Mouse (Mus musculus) forebrain, postnatal 0 days (tissue): Measurements from ENCODE around the gene Pwwp2b. TPM values are rescaled to one million over a fixed set of nuclear protein-coding genes. Genes with fewer than 3 reads are reported as not detected.
A peak's percentile ranks its signal among the peaks of the same experiment; 100 is the strongest.

Experiments used
- ATAC-seq: fragments of 200-750 bp; cut with Nextera tagmentation; 2 replicates; pipeline ENCODE4 v1.8.0; 2017; ENCODE audit warnings: mild to moderate bottlenecking, moderate library complexity
- DNase-seq: peaks from one replicate; pipeline ENCODE4 v3.0.0-alpha.2; 2015
- H3K27ac ChIP-seq: fragments of 300-500 bp; sonication (generic); 2 replicates; pipeline ENCODE4 v1.5.1; 2014; ENCODE audit warnings: low read depth, mild to moderate bottlenecking, antibody characterized with exemption, low read length, moderate library complexity, mixed read lengths
- H3K27me3 ChIP-seq: fragments of 300-500 bp; sonication (generic); 2 replicates; pipeline ENCODE4 v1.6.1; 2014; ENCODE audit warnings: mild to moderate bottlenecking, low read length, mixed read lengths; ENCODE audit not compliant: insufficient read depth
- H3K36me3 ChIP-seq: fragments of 300-500 bp; sonication (generic); 2 replicates; pipeline ENCODE4 v1.6.1; 2014; ENCODE audit warnings: mild to moderate bottlenecking, moderate library complexity; ENCODE audit not compliant: insufficient read depth
- H3K4me1 ChIP-seq: fragments of 300-500 bp; sonication (generic); 2 replicates; pipeline ENCODE4 v1.6.1; 2014; ENCODE audit warnings: antibody characterized with exemption; ENCODE audit not compliant: insufficient read depth
- H3K4me2 ChIP-seq: fragments of 300-500 bp; sonication (generic); 2 replicates; pipeline ENCODE4 v1.6.1; 2014; ENCODE audit warnings: low read depth, mild to moderate bottlenecking, moderate library complexity
- H3K4me3 ChIP-seq: fragments of 300-500 bp; sonication (generic); 2 replicates; pipeline ENCODE4 v1.5.1; 2014; ENCODE audit warnings: low read depth, low read length, mixed read lengths
- H3K9ac ChIP-seq: fragments of 300-500 bp; sonication (generic); 2 replicates; pipeline ENCODE4 v1.6.1; 2014; ENCODE audit warnings: mild to moderate bottlenecking
- H3K9me3 ChIP-seq: fragments of 300-500 bp; sonication (generic); 2 replicates; pipeline ENCODE4 v1.6.1; 2016; ENCODE audit warnings: low read length
- CTCF ChIP-seq: sonication (generic); IDR thresholded peaks from 2 replicates; pipeline ENCODE4 v1.5.1; 2016; ENCODE audit warnings: antibody characterized with exemption, control low read depth, low read depth
- WGBS: fragments of 180-500 bp; shearing (Covaris S2); extraction: QIAGEN DNeasy Blood & Tissue Kit; methylation state at CpG from one replicate; pipeline ENCODE4 v1.1.7; 2014; 5-methylcytosine and 5-hydroxymethylcytosine counted together
- polyA plus RNA-seq: library from polyadenylated mRNA; unstranded; fragments of >200 nt; fragmentation: Nextera tagmentation; extraction: Ambion mirVana; gene quantifications from 2 replicates; pipeline ENCODE4 v1.2.1, GENCODE M21; 2015
- total RNA-seq: library from RNA; depleted of rRNA; stranded (reverse); fragments of >200 nt; gene quantifications from 2 replicates; pipeline ENCODE4 v1.2.3, GENCODE M21; 2014

Pwwp2b gene
- total and polyA plus RNA-seq, 2 experiments from 2014 or later, result 4.3 to 6.3 TPM

DNA sequence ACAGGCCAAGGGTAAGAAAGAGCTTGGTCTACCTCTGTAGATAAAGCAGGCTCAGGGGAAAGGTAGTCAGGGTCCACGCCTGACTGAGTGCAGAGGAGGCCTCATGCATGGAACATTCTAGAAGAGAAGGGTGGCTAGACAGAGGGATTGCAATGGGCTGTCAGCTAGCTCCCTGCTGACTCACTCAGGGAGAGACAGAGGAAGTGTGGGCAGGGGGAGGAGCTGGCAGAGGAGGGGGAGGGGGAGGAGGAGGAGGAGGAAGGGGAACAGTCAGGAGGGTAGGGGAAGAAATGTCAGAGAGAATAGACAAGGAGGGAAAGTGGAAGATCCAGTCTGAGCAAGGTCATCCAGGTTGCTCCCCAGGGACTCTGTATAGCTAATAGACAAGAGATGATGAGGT is 47.4 kb downstream of the Pwwp2b start:
- H3K9ac ChIP-seq, result no peak overlapping the region
- H3K4me1 ChIP-seq, result no peaks in the 10 kb centered on the region
- no peak for DNase-seq
- H3K27me3 ChIP-seq, result peaks cover 2% of the 10 kb centered on the region; the same call in 1 of the 2 replicates
- ATAC-seq, result no peak
- no peak overlapping the region for H3K4me2 ChIP-seq
- H3K4me3 ChIP-seq, result no peak overlapping the region
- WGBS, result 79% methylated on average over 1 of the region's 1 CpGs
- no peak for TF ChIP-seq CTCF
- no peaks in the 10 kb centered on the region for H3K9me3 ChIP-seq
- H3K27ac ChIP-seq, result no peak overlapping the region
- H3K36me3 ChIP-seq, result no peaks in the 10 kb centered on the region

DNA sequence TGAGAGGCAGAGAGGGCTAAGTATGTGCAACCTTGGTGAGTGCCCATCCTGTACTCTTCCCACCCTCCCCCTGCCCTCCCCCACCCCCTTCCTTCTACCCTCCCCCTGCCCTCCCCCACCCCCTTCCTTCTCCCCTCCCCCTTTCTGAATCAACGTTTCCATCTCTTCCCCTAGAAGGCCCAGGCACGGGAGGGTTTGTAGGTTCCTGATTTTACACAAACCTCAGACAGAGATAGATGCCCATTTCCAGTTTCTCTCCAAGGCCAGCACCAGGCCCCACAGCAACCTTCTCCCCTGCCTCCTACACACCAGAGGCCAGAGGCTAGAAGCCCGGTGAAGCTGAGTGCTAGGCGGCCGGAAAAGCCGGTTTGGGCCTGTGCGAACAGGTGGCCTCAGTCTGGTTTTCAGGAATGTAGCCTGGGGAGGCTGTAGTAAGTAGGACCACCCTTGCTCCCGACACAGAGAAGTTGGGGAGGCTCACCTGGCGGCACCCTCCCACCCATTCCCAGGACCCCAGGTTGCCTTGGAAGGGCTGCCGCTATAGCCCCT is 48.3 kb downstream of the Pwwp2b start:
- WGBS, result 74% methylated on average over 10 of the region's 10 CpGs
- DNase-seq (no peak), ATAC-seq (no peak)
- Histone ChIP-seq H3K27ac (no peak overlapping the region), H3K27me3 (peaks cover 2% of the 10 kb centered on the region; the same call in 1 of the 2 replicates), H3K4me3 (no peak overlapping the region), H3K36me3 (no peaks in the 10 kb centered on the region), H3K4me2 (no peak overlapping the region), H3K9ac (no peak overlapping the region), H3K9me3 (no peaks in the 10 kb centered on the region), H3K4me1 (no peaks in the 10 kb centered on the region)
- TF ChIP-seq CTCF, result no peak

DNA sequence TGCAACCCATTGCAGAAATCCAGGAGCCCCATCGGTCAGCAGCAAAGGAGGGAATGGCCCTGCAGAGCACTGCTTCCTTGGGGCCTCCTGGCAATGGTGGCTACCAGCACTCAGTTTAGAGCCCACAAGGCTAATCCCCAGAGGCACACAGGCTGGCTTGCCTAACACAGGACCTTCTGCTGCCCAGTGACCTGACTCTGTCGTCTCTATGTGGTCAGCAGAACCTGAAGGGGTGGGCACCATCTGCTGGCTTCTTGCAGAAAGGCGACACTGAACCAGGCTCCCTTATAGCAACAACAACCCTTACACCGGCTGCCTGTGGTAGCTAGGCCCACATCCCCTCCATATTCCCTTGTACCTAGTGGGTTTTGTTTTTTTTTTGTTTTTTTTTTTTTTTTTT is 50.2 kb downstream of the Pwwp2b start:
- no peak for DNase-seq
- WGBS, result 46% methylated on average over 4 of the region's 4 CpGs
- Histone ChIP-seq H3K4me2 (no peak overlapping the region), H3K36me3 (no peaks in the 10 kb centered on the region), H3K27me3 (peaks cover 2% of the 10 kb centered on the region; the same call in 1 of the 2 replicates), H3K4me1 (no peaks in the 10 kb centered on the region), H3K9me3 (no peaks in the 10 kb centered on the region), H3K27ac (no peak overlapping the region), H3K9ac (no peak overlapping the region), H3K4me3 (no peak overlapping the region)
- no peak for ATAC-seq
- peak; percentile 30; the same call in 1 of the 2 replicates for TF ChIP-seq CTCF

DNA sequence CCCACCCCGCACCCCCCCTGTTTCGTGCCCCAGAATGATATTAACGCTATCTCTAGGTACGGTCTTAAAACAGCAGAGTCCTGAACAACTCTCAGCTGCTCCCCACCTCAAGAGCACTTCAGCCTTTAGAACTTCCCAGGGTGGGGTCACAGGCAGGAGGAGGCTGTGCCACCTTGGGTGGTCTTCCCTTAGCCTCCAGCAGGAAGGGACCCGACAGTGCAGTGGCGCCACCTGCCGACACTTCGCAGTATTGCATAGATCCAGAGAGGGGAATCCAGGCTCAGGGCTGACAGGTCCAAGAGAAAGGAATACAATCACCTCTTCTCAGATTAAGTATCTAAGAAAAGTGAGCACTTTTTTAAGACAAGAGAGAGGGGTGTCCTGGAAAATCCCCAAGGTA is 51.1 kb downstream of the Pwwp2b start:
- peak; percentile 98 for TF ChIP-seq CTCF
- no peak overlapping the region for H3K9ac ChIP-seq
- ATAC-seq (peak; percentile 63), DNase-seq (peak; percentile 89)
- H3K4me1 ChIP-seq, result no peaks in the 10 kb centered on the region
- no peaks in the 10 kb centered on the region for H3K36me3 ChIP-seq
- H3K9me3 ChIP-seq, result no peaks in the 10 kb centered on the region
- WGBS, result 18% methylated on average over 8 of the region's 8 CpGs
- no peak overlapping the region for H3K4me2 ChIP-seq
- no peak overlapping the region for H3K4me3 ChIP-seq
- H3K27ac ChIP-seq, result no peak overlapping the region
- H3K27me3 ChIP-seq, result peaks cover 2% of the 10 kb centered on the region; the same call in 1 of the 2 replicates

DNA sequence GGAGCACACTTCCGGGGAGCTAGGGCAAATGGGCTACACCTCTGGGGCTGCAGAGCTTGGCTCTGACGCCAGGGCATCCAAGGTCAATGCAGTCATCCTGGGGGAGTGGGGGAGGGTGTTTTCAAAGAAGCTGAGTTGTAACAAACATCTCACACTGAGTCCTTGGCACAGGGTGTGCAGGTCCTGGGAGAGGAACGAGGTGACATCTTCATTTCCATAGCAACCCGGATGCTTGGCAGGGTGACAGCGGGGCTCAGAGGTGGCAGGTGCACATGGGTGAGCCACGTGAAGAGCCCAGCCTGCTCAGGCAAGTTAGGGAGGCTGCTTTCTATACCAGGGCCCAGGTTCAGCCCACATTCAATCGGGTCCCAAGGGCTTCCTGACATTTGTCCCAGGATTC is 52.1 kb downstream of the Pwwp2b start:
- H3K36me3 ChIP-seq, result no peaks in the 10 kb centered on the region

DNA sequence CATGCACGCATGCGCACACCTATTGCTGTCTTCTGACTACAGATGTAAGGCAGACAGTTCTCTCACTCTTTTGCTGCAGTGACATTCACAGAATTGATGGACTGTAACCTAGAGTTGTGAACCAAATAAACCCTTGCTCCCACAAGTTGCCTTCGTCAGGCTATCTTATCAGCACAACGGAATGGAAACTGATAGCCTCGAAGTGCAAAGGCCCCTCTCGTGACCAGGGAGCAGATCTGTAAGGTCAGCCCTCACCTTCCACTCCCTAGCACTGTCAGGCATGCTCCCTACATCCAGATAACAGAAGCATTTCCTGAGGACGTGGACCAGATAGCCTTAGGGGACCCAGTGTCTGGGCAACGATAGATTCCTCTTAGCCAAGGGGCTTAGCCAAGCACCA is 53.2 kb downstream of the Pwwp2b start:
- no peaks in the 10 kb centered on the region for H3K36me3 ChIP-seq
- H3K4me2 ChIP-seq, result no peak overlapping the region
- DNase-seq (no peak), ATAC-seq (no peak)
- no peak overlapping the region for H3K4me3 ChIP-seq
- no peak overlapping the region for H3K9ac ChIP-seq
- H3K27ac ChIP-seq, result no peak overlapping the region
- no peaks in the 10 kb centered on the region for H3K4me1 ChIP-seq
- H3K9me3 ChIP-seq, result no peaks in the 10 kb centered on the region
- 81% methylated on average over 8 of the region's 8 CpGs for WGBS
- TF ChIP-seq CTCF, result no peak
- H3K27me3 ChIP-seq, result peaks cover 2% of the 10 kb centered on the region; the same call in 1 of the 2 replicates

More for the DNA sequence above, 52.1 kb downstream of the Pwwp2b start:
- H3K9me3 ChIP-seq, result no peaks in the 10 kb centered on the region
- DNase-seq (peak; percentile 20), ATAC-seq (peak; percentile 18; the same call in 1 of the 2 replicates)
- H3K9ac ChIP-seq, result no peak overlapping the region
- no peaks in the 10 kb centered on the region for H3K4me1 ChIP-seq
- no peak overlapping the region for H3K4me3 ChIP-seq
- no peak overlapping the region for H3K4me2 ChIP-seq
- H3K27ac ChIP-seq, result no peak overlapping the region
- H3K27me3 ChIP-seq, result peaks cover 2% of the 10 kb centered on the region; the same call in 1 of the 2 replicates
- 46% methylated on average over 7 of the region's 7 CpGs for WGBS
- TF ChIP-seq CTCF, result no peak

DNA sequence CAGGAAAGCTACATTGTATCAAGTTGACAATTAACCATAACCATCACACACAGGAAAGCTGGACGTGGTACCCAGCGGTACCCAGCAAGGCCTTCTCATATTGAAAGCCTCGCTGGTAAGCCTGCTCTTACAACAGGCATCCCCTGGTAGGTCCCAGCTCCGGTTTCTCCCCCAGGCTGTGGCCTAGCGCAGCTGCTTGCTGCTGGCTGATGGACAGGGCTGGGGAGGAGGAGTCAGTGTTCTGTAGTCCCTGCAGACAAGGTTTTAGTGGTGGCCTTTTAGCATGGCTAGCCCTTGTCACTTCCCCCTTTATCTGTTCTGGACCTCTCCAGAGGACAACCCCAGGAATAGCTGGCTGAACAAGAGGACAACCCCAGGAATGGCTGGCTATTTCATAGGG is 54.0 kb downstream of the Pwwp2b start:
- H3K27me3 ChIP-seq, result peaks cover 2% of the 10 kb centered on the region; the same call in 1 of the 2 replicates
- WGBS, result 66% methylated on average over 5 of the region's 5 CpGs
- no peaks in the 10 kb centered on the region for H3K4me1 ChIP-seq
- no peak overlapping the region for H3K9ac ChIP-seq
- H3K27ac ChIP-seq, result no peak overlapping the region
- DNase-seq, result no peak
- H3K9me3 ChIP-seq, result no peaks in the 10 kb centered on the region
- ATAC-seq, result no peak
- TF ChIP-seq CTCF, result no peak
- H3K4me3 ChIP-seq, result no peak overlapping the region
- no peak overlapping the region for H3K4me2 ChIP-seq
- no peaks in the 10 kb centered on the region for H3K36me3 ChIP-seq
